Mouse (Mus musculus): ENCODE results near the gene Gcnt2. TPM values are rescaled to one million over a fixed set of nuclear protein-coding genes. Genes with fewer than 3 reads are reported as not detected.

The Gcnt2 gene
- total RNA-seq, 1 experiment from 2014 or later: 97.6 TPM

GRCm38 (mm10) chr13:41008946-41009345 is 149.4 kb downstream of the Gcnt2 start:
- no peak for ATAC-seq (replicated peaks; ENCODE audit: insufficient number of reproducible peaks, low FRiP score, low TSS enrichment, poor library complexity, severe bottlenecking)

Other genes starting within 250 kb of the Gcnt2 start
- gene Tfap2a, start 121.4 kb upstream of the Gcnt2 start, total RNA-seq (2017): 0.10 to 0.57 TPM in 2 of 3 replicates, not detected in the other
- gene Pak1ip1, start 141.3 kb downstream of the Gcnt2 start, total RNA-seq (2017): 101 to 135 TPM (median 117 TPM) in 3 replicates
- 116 to 148 TPM (median 143 TPM) in 3 replicates for gene Tmem14c, start 156.5 kb downstream of the Gcnt2 start, total RNA-seq (2017)
- gene Mak, start 220.0 kb downstream of the Gcnt2 start, total RNA-seq (2017): 0.19 TPM in 1 of 3 replicates, not detected in the others

All from monocyte, adult 5-6 weeks (primary cell).